Mouse (Mus musculus): ENCODE measurements around the gene Ank2. TPM values are rescaled to one million over a fixed set of nuclear protein-coding genes. Genes with fewer than 3 reads are reported as not detected.
"Not testable (repeated sequence)": the region's sequence is repeated elsewhere in the genome, so short reads cannot be mapped to it uniquely, and the experiment has no call there.

Ank2 gene
- polyA plus RNA-seq, 1 experiment from 2014 or later: 40.4 TPM

DNA sequence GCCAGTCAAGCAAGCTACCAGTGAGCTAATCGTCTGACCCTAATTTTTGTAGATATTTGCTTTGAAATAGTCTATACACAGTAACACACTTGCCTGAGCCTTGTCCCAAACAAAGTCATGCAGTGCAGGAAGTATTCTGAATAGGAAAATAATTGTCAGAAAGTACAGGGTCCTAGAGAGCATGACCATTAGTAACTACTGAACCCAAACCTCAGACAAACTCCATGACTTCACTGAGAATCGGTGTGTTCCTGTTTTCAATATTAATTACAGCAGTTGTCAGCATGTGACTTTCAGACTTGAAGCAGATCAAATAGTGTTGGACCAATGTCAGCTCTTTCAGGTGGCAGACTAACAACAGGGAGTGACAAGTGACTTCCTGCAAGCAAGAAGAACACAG is 14.5 kb upstream of the Ank2 start:
- H3K4me3 ChIP-seq: no peak overlapping the region
- H3K9me3 ChIP-seq (replicated peaks): no peaks in the 10 kb centered on the region
- H3K4me1 ChIP-seq: peaks cover 10% of the 10 kb centered on the region; the same call in 1 of the 2 replicates
- no peak overlapping the region for H3K27ac ChIP-seq (replicated peaks)
- no peaks in the 10 kb centered on the region for H3K27me3 ChIP-seq (ENCODE audit: low read depth, poor library complexity, severe bottlenecking)
- DNase-seq (ENCODE audit: low spot score): no peak
- 81% methylated on average over 2 of the region's 2 CpGs for WGBS
- no peaks in the 10 kb centered on the region for H3K36me3 ChIP-seq

DNA sequence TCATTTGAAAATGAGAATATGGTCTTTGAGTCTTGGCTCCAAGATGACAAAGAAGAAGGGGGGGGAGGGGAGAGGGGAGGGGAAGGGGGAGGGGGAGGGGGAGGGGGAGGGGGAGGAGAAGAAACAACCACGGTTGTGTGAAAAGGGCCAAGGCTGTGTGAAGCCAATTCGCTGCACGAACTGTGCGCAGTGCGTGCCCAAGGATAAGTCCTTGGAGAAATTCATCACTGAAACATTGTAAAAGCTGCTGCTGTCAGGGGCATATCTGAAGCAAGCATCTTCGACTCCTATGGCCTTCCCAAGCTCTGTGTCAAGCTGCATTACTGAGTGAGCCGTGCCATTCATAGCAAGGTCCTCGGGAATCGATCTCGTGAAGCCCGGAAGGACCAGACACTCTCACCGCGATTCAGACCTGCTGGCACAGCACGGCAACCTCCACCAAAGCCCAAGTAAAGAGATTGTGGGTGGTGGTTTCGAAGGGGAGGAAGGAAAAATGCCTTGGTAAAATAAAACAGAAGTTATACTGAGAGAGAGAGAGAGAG is 13.7 kb upstream of the Ank2 start:
- H3K27ac ChIP-seq (replicated peaks): no peak overlapping the region
- no peak for DNase-seq (ENCODE audit: low spot score)
- H3K4me1 ChIP-seq: peaks cover 10% of the 10 kb centered on the region; the same call in 1 of the 2 replicates
- H3K27me3 ChIP-seq (ENCODE audit: low read depth, poor library complexity, severe bottlenecking): no peaks in the 10 kb centered on the region
- WGBS: 79% methylated on average over 15 of the region's 15 CpGs
- no peaks in the 10 kb centered on the region for H3K36me3 ChIP-seq
- no peak overlapping the region for H3K4me3 ChIP-seq
- no peaks in the 10 kb centered on the region for H3K9me3 ChIP-seq (replicated peaks)

DNA sequence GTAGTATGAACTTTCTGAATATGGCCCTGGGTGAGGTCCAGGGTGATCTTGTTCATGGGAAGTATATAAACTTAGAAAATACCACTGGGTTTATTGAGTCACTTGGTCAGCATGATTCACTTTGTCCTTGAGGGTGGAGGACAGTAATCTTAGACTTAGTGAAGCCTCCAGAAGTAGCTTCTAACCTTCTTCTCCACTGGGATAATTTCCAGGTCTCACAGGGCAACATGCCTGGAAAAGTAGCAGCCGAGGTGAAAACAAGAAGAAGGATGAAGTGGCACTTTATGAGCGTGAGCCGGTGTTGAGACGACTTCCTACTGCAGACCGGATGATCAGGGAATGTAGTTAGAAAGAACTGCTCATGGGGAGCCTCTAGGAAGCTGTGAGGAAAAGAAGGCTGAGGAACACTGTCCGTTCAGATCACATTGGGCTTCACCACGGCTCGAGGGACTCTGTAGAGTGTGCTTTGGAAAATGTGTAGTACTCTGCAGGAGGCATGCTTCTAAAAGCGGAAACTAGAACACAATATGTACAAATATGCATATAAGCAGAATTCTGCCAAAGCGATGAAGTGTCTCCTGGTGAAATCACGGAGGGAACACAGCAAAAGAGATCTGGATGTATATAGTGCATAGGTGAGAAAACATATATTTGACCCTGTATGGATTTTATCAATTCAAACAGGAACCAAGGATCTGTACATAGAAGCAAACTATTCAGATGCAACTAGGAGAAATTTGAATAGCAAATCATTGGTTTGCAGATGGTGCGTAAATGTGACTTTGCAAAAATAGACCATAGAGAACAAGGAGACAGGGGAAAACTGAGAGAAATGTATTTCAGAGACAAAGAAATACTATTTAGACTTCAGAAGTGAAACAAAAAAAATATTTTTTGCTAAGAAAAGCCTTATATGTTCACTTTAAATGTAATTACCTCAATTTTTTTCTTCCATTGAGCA is 12.9 kb upstream of the Ank2 start:
- H3K4me1 ChIP-seq: peaks cover 10% of the 10 kb centered on the region; the same call in 1 of the 2 replicates
- H3K36me3 ChIP-seq: no peaks in the 10 kb centered on the region
- H3K27me3 ChIP-seq (ENCODE audit: low read depth, poor library complexity, severe bottlenecking): no peaks in the 10 kb centered on the region
- 88% methylated on average over 12 of the region's 12 CpGs for WGBS
- no peak overlapping the region for H3K27ac ChIP-seq (replicated peaks)
- no peak for DNase-seq (ENCODE audit: low spot score)
- H3K4me3 ChIP-seq: no peak overlapping the region
- H3K9me3 ChIP-seq (replicated peaks): no peaks in the 10 kb centered on the region

DNA sequence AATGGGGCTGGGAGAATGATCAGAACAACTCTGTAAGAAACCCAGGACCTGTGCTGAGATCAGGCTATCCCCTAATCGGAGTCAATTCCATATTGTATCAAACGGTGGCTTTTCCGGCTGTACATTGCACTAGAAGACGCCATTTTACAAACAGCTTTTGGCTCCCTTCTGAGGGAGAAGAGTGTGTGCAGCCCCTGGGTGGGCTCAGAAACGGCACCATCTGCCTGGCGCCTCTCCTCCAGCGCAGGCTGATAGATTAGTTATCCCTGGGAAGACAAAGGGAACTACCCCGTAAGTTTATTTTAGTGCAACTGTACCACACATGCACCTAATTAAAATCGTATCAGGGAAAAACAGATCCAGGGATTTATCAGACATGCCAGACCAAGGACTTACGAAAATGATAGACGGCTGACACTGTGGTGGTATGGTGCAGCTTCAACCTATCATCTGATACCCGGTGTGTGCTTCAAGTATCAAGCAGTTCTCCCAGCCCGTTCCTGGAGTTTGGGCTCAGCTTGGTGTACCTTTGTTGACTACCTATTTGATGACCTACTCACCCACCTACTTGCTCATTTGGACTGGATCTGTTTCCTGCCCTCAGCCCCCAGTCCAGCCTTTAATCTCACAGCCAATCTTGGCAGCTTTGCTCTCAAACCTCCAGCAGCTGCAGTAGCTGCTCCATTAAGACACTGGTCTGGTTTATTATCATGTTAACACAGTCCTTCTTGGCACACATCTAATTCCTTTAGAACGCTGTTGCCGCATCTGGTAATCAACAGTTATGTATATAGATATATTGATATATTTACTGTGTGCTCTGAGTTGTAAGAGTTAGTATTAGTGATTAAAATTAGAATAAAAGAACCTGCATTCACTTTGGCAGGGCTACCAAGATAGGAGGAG is 9.0 kb upstream of the Ank2 start:
- H3K36me3 ChIP-seq: no peaks in the 10 kb centered on the region
- 85% methylated on average over 15 of the region's 15 CpGs for WGBS
- H3K27me3 ChIP-seq (ENCODE audit: low read depth, poor library complexity, severe bottlenecking): no peaks in the 10 kb centered on the region
- H3K9me3 ChIP-seq (replicated peaks): 0 out of 2 replicates have a peak, but pooled peaks cover 4% of the 10 kb centered on the region
- no peak for DNase-seq (ENCODE audit: low spot score)
- no peak overlapping the region for H3K4me3 ChIP-seq
- no peak overlapping the region for H3K27ac ChIP-seq (replicated peaks)
- 0 out of 2 replicates have a peak, but pooled peaks cover 4% of the 10 kb centered on the region for H3K4me1 ChIP-seq

DNA sequence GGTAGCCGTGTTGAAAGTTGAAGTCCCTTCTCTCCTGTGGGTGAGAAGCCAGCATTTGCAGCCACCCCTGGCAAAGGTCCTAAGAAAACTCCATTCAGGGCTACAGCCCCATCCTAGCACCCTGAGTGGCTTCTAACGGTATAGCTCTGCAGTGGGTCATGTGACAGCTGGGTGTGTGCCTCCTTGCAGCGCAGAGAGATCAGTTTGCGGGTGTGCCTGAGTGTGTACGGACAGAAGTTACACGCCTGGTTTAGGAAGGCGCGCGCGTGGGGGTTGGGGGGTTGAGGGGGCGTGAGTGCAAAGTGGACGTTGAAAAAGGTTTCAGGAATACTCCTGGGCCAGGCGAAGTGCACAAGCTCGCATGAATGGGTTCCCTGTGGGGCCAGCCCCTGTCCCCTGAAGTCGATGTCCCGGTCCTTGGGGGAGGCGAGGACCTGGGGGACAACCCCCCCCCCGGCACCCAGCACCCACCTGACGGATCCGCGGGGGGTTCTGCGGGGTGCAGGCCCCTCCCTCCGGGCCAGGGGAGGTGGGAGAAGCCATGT is 881 bp downstream of the Ank2 start:
- peak; percentile 41 for DNase-seq (ENCODE audit: low spot score)
- no peaks in the 10 kb centered on the region for H3K36me3 ChIP-seq
- H3K9me3 ChIP-seq (replicated peaks): no peaks in the 10 kb centered on the region
- H3K27me3 ChIP-seq (ENCODE audit: low read depth, poor library complexity, severe bottlenecking): peaks cover 45% of the 10 kb centered on the region
- 2% methylated on average over 23 of the region's 23 CpGs for WGBS
- peak overlapping the region; percentile 82 for H3K4me3 ChIP-seq
- H3K4me1 ChIP-seq: peaks cover 15% of the 10 kb centered on the region
- H3K27ac ChIP-seq (replicated peaks): peak overlapping the region; percentile 87

DNA sequence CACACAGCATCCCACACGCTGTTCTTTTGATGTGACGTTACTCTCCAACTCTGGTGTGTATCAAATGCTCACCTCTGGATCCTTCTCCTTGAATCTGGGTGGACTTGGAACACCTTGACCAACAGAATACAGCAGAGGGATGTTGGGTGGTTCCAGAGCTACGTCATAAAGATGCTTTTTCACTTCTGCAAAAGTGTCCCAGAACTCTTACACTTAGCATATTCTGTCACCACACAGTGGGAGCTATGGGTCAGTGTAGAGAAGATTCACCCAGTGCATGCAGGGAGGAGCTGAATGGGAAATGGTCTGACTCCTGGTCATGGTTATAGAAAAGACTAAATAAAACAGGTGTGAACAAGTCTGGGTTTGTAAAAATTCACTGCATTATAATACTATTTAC is 6.5 kb downstream of the Ank2 start:
- H3K27ac ChIP-seq (replicated peaks): no peak overlapping the region
- no peaks in the 10 kb centered on the region for H3K4me1 ChIP-seq
- no peak overlapping the region for H3K4me3 ChIP-seq
- H3K27me3 ChIP-seq (ENCODE audit: low read depth, poor library complexity, severe bottlenecking): peaks cover 8% of the 10 kb centered on the region
- WGBS: 83% methylated on average over 3 of the region's 3 CpGs
- H3K9me3 ChIP-seq (replicated peaks): no peaks in the 10 kb centered on the region
- no peak for DNase-seq (ENCODE audit: low spot score)
- no peaks in the 10 kb centered on the region for H3K36me3 ChIP-seq

DNA sequence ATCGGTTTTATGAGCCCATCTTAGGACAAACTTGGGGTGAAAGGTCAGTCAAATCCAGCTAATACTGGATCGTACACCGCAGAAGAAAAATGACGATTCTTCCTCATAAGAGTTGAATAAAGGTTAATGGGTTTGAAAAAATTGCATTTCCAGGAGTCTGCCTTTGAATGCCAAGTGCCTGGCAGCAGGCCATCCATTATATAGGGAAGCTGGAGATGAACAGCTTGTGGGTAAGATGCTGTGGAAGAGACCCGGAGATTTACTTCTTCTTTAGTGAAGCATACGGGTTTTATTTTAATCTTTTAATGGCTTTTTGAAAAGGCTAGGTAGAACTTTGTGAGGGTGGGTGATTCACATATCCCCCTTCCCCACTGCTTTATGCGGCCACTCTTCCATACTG is 11.8 kb downstream of the Ank2 start:
- 79% methylated on average over 7 of the region's 7 CpGs for WGBS

DNA sequence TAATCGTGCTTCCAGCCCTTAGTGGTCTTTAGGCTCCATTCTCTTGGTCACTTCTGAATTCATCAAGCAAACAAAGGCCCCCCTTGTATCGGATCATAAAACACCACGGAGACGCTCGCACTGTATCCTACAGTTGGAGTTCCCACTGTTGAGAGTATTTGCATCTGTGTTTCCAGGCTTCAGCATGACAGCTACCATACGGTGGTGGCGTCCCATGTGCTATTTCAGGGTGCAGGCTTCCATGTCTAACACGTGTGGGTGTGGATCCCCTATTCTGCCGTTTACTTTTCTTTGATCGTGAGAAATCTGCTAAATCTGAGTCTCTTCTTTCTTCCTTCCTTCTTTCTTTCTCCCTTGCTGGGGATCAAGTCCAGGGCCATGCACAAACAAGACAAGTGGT is 14.0 kb downstream of the Ank2 start:
- H3K4me3 ChIP-seq: no peak overlapping the region
- H3K4me1 ChIP-seq: no peaks in the 10 kb centered on the region
- no peaks in the 10 kb centered on the region for H3K36me3 ChIP-seq
- no peaks in the 10 kb centered on the region for H3K9me3 ChIP-seq (replicated peaks)
- DNase-seq (ENCODE audit: low spot score): no peak
- WGBS: 89% methylated on average over 10 of the region's 10 CpGs
- H3K27ac ChIP-seq (replicated peaks): no peak overlapping the region
- H3K27me3 ChIP-seq (ENCODE audit: low read depth, poor library complexity, severe bottlenecking): no peaks in the 10 kb centered on the region

More for the DNA sequence above, 11.8 kb downstream of the Ank2 start:
- H3K9me3 ChIP-seq (replicated peaks): no peaks in the 10 kb centered on the region
- H3K27me3 ChIP-seq (ENCODE audit: low read depth, poor library complexity, severe bottlenecking): no peaks in the 10 kb centered on the region
- no peak overlapping the region for H3K4me3 ChIP-seq
- H3K36me3 ChIP-seq: no peaks in the 10 kb centered on the region
- H3K4me1 ChIP-seq: no peaks in the 10 kb centered on the region
- H3K27ac ChIP-seq (replicated peaks): no peak overlapping the region
- no peak for DNase-seq (ENCODE audit: low spot score)

DNA sequence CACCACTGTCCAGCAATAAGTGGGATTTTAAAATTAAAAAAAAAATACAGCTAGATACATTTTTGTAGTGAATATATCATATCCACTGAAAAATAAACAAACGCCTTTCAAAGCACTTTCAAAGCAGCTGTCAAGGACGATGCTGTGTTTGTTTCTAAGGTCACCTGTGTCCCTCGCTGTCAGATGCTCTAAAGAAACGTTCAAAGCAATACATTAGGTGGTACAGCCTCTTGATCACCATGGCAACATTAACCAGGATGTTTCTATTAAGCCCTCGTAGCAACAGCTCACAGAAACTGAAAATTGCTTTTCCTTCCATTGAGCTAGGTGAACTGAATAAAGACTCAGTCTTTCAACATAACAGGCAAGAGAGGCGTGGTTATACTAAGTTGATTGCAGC is 17.5 kb downstream of the Ank2 start:
- Histone ChIP-seq H3K4me1 (no peaks in the 10 kb centered on the region), H3K27me3 (ENCODE audit: low read depth, poor library complexity, severe bottlenecking) (no peaks in the 10 kb centered on the region), H3K4me3 (no peak overlapping the region), H3K27ac (replicated peaks) (no peak overlapping the region), H3K36me3 (no peaks in the 10 kb centered on the region), H3K9me3 (replicated peaks) (no peaks in the 10 kb centered on the region)
- WGBS: 75% methylated on average over 6 of the region's 6 CpGs
- no peak for DNase-seq (ENCODE audit: low spot score)

DNA sequence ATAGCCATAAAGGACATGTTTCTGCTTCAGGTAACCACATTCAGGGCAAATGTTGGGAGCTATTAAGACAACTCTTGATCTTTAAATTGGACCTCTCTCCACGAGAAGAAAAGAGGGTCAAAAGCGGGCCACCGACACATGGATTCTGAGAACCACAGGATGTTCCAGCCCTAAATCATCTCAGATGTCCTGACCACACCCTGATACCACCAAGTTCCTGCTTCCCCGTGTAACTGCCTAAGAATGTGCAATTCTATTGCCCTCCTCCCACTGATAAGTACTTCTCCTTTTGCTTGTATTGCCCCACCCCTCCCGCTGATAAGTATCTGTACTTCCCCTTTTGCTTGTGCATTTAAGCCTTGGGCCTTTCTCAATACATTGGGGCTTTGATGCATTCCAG is 18.8 kb downstream of the Ank2 start:
- 93% methylated on average over 5 of the region's 5 CpGs for WGBS
- not testable (repeated sequence) for H3K4me3 ChIP-seq; DNase-seq (ENCODE audit: low spot score)

DNA sequence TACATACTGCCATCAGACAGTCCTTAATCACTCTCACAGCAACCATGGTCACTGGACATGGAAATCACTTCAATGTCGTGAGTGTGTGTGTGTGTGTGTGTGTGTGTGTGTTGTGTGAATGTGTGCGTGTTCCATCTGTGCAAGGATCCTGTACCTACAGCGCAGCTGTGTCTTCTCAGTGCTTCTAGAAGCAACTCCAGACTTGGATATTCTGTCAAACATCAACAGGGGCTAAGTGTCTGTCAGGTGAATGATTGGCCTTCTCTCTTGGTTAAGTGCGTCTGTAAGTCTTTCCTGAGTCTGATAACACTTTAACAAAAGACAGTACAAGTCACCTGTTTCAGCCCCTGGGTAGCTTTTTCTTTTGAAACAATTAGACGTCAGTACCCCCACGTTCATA is 25.0 kb downstream of the Ank2 start:
- no peaks in the 10 kb centered on the region for H3K36me3 ChIP-seq
- WGBS: 84% methylated on average over 6 of the region's 6 CpGs
- no peak overlapping the region for H3K27ac ChIP-seq (replicated peaks)
- H3K27me3 ChIP-seq (ENCODE audit: low read depth, poor library complexity, severe bottlenecking): no peaks in the 10 kb centered on the region
- no peak for DNase-seq (ENCODE audit: low spot score)
- H3K4me3 ChIP-seq: no peak overlapping the region
- H3K9me3 ChIP-seq (replicated peaks): no peaks in the 10 kb centered on the region
- H3K4me1 ChIP-seq: no peaks in the 10 kb centered on the region

More for the DNA sequence above, 18.8 kb downstream of the Ank2 start:
- not testable (repeated sequence) for H3K4me1 ChIP-seq; H3K27me3 ChIP-seq (ENCODE audit: low read depth, poor library complexity, severe bottlenecking); H3K27ac ChIP-seq (replicated peaks); H3K36me3 ChIP-seq; H3K9me3 ChIP-seq (replicated peaks)

DNA sequence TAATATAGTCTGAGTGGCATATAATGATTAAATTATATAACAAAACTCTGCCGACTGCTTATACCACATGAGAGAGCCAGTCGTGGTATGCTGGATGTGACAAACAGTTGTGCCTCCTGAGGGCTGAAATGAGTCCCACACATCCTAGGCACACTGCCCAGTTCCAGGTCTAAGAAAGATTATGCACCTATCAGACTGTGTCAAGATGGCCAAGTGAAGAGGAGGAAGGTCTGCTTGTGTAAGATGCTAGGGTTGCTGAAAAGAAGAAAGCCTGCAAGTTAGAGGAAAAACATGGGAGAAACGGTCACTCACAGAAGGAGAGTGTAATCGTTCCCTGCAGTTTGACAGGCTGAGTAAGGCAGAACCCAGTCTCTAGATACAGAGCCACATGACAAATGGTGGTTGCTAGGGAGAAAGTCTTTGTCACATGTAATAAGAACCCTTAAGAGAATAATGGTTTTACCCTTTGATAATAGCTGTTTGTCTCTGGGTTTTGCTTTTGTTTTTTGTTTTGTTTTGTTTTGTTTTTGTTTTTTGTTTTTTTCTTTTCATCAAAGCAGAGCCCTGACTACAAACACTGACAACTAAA is 29.9 kb downstream of the Ank2 start:
- Histone ChIP-seq H3K27ac (replicated peaks) (no peak overlapping the region), H3K9me3 (replicated peaks) (no peaks in the 10 kb centered on the region), H3K27me3 (ENCODE audit: low read depth, poor library complexity, severe bottlenecking) (peaks cover 8% of the 10 kb centered on the region; the same call in 1 of the 2 replicates), H3K36me3 (no peaks in the 10 kb centered on the region), H3K4me1 (peaks cover 1% of the 10 kb centered on the region), H3K4me3 (no peak overlapping the region)
- WGBS: 76% methylated on average over 4 of the region's 4 CpGs
- no peak for DNase-seq (ENCODE audit: low spot score)

Data from midbrain, embryonic 10.5 days (tissue).